Mouse (Mus musculus): ENCODE measurements around the gene Pex11a. TPM values are rescaled to one million over a fixed set of nuclear protein-coding genes. Genes with fewer than 3 reads are reported as not detected.

Gene Pex11a
- total and polyA plus RNA-seq, 3 experiments = 2.1 to 4.3 (median 3.4) TPM

DNA sequence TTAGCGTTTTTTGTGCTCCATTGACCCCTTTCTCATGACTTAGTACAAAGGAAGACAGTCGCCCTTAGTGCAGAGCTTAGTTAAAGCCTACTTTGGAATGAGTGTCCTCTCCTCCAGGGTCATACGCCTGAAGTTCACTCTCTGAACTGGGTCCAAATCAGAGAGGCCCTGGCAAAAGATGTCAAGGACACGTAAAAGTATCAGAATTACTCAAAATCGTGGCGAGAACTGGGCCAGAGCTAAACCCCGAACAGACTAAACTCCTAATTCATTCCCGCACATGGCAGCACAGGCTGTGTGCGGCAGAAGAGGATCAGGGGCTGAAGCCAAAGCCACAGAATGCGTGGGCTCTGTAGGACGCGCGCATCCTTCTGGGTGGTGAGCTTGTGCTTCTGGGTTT is 11.5 kb downstream of the Pex11a start:
- no peak for DNase-seq (ENCODE audit: extremely low read depth)
- H3K27me3 ChIP-seq (replicated peaks) = peaks cover 9% of the 10 kb centered on the region
- H3K4me3 ChIP-seq (replicated peaks in 1 of 3; ENCODE audit: low read depth in 2 of 3, low read length in 2 of 3, poor library complexity in 1 of 3) = no peak overlapping the region
- no peak for TF ChIP-seq TBP (conservative IDR thresholded peaks at IDR 0.05; ENCODE audit: low read depth, low read length)
- no peak for TF ChIP-seq ZMIZ1 (IDR thresholded peaks at IDR 0.05; ENCODE audit: low read depth, low read length)
- no peak for TF ChIP-seq KAT2A (IDR thresholded peaks at IDR 0.05; ENCODE audit: insufficient replicate concordance, low read length)
- TF ChIP-seq RAD21 (IDR thresholded peaks at IDR 0.05; ENCODE audit: low read depth, low read length) = no peak
- TF ChIP-seq ZC3H11A (IDR thresholded peaks at IDR 0.05; ENCODE audit: low read depth, low read length) = no peak
- no peak for TF ChIP-seq USF2 (conservative IDR thresholded peaks at IDR 0.05; ENCODE audit: low read depth, low read length)
- no peak for TF ChIP-seq POLR2A (IDR thresholded peaks at IDR 0.05; ENCODE audit: low read depth, low read length)
- TF ChIP-seq CTCF (conservative IDR thresholded peaks at IDR 0.05 in 1 of 2, IDR thresholded peaks at IDR 0.05 in 1 of 2; ENCODE audit: low read depth in 2 of 2, low read length in 2 of 2) = no peak
- no peak for TF ChIP-seq MEF2A (IDR thresholded peaks at IDR 0.05; ENCODE audit: borderline replicate concordance, low read depth, low read length)
- no peak for TF ChIP-seq ZNF384 (IDR thresholded peaks at IDR 0.05; ENCODE audit: low read depth, low read length)
- TF ChIP-seq CHD1 (IDR thresholded peaks at IDR 0.05; ENCODE audit: low read depth, low read length) = no peak
- no peak for TF ChIP-seq SIN3A (IDR thresholded peaks at IDR 0.05; ENCODE audit: low read length)
- in situ Hi-C loops (cut with MboI; ENCODE audit: low pct_ligation_motif_present, low pct_unique_long_range_greater_than_20kb, low sequenced_read_pairs) = no loop called here
- H3K79me2 ChIP-seq (replicated peaks; ENCODE audit: control insufficient read depth, extremely low read depth, insufficient read depth, poor library complexity, severe bottlenecking) = no peaks in the 10 kb centered on the region
- H3K27ac ChIP-seq (ENCODE audit: insufficient read depth, low read depth) = no peak overlapping the region
- peaks cover 0 to 18% of the 10 kb centered on the region in 2 experiments for H3K36me3 ChIP-seq (replicated peaks in 1 of 2; ENCODE audit: control insufficient read depth in 1 of 2, insufficient read depth in 1 of 2, low read length in 1 of 2)
- H3K9me3 ChIP-seq (replicated peaks; ENCODE audit: low read length) = no peaks in the 10 kb centered on the region
- dilution Hi-C loops (cut with MboI; ENCODE audit: extremely low pct_ligation_motif_present, extremely low pct_unique_long_range_greater_than_20kb, low sequenced_read_pairs) = no loop called here
- peaks cover 4 to 13% of the 10 kb centered on the region in 2 experiments; a peak in 2 of 4 replicates for H3K4me1 ChIP-seq (ENCODE audit: control insufficient read depth in 1 of 2, insufficient read depth in 2 of 2)
- no peak overlapping the region for H3K9ac ChIP-seq (ENCODE audit: insufficient read depth, low read depth)
- H3K4me2 ChIP-seq (ENCODE audit: insufficient read depth, low read depth, poor library complexity, severe bottlenecking) = no peak overlapping the region

DNA sequence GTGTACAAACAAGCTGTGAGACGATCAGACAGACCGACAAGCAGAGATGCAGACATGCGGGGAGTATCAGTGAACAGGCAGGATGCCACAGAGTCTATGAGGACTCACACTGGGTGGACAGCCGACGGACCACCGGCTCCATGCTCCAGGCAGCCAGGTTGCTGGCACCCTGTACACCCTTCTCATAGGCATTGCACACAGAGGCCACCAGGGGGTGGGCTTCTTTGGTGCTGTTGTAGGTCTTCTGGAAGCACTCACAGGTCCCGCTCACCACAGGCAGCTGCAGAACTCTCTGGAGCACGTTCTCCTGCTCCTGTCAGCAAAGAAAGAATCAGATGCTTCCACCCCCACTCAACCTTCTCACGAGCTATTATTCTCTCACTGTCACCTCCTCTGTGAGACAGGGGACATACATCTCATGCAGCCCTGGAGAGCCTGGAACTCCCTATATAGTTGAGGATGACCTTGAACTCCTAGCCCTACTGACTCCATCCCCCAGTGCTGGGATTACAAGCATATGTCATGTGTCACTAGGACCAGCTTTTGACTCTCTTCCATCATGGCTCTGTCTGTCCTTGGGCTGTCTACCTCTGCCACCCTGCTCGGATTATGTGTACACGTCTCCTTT is 13.1 kb downstream of the Pex11a start:
- dilution Hi-C loops (cut with MboI; ENCODE audit: extremely low pct_ligation_motif_present, extremely low pct_unique_long_range_greater_than_20kb, low sequenced_read_pairs) = no loop called here
- TF ChIP-seq ELF1 (IDR thresholded peaks at IDR 0.05; ENCODE audit: low read depth, low read length) (no peak), CTCF (conservative IDR thresholded peaks at IDR 0.05 in 1 of 2, IDR thresholded peaks at IDR 0.05 in 1 of 2; ENCODE audit: low read depth in 2 of 2, low read length in 2 of 2) (peak in 1 of 2 experiments; percentile 49; a peak in 1 of 4 replicates)
- Histone ChIP-seq H3K4me3 (replicated peaks in 1 of 3; ENCODE audit: low read depth in 2 of 3, low read length in 2 of 3, poor library complexity in 1 of 3) (no peak overlapping the region), H3K79me2 (replicated peaks; ENCODE audit: control insufficient read depth, extremely low read depth, insufficient read depth, poor library complexity, severe bottlenecking) (no peaks in the 10 kb centered on the region), H3K27me3 (replicated peaks) (peaks cover 23% of the 10 kb centered on the region), H3K4me2 (ENCODE audit: insufficient read depth, low read depth, poor library complexity, severe bottlenecking) (peak overlapping the region; percentile 5; the same call in 1 of the 2 replicates), H3K27ac (ENCODE audit: insufficient read depth, low read depth) (no peak overlapping the region), H3K4me1 (ENCODE audit: control insufficient read depth in 1 of 2, insufficient read depth in 2 of 2) (peaks cover 4 to 13% of the 10 kb centered on the region in 2 experiments; a peak in 2 of 4 replicates), H3K9me3 (replicated peaks; ENCODE audit: low read length) (no peaks in the 10 kb centered on the region), H3K36me3 (replicated peaks in 1 of 2; ENCODE audit: control insufficient read depth in 1 of 2, insufficient read depth in 1 of 2, low read length in 1 of 2) (peaks cover 0 to 5% of the 10 kb centered on the region in 2 experiments), H3K9ac (ENCODE audit: insufficient read depth, low read depth) (no peak overlapping the region)
- peak; percentile 42 for DNase-seq (ENCODE audit: extremely low read depth)
- in situ Hi-C loops (cut with MboI; ENCODE audit: low pct_ligation_motif_present, low pct_unique_long_range_greater_than_20kb, low sequenced_read_pairs) = loop anchor here (5.0 to 10.0 kb wide), 2 partner anchors 68 to 235 kb away; partner anchors contain the start of gene Ticrr

Measured in CH12.LX (cell line).